Mouse (Mus musculus) Muller cell, postnatal 12 days (primary cell): Measurements from ENCODE around the gene Rai14.

Source experiments
- DNase-seq: peaks from one replicate; pipeline ENCODE4 v3.0.0-alpha.2; 2015; ENCODE audit errors: inconsistent ontology term

Rai14 gene

DNA sequence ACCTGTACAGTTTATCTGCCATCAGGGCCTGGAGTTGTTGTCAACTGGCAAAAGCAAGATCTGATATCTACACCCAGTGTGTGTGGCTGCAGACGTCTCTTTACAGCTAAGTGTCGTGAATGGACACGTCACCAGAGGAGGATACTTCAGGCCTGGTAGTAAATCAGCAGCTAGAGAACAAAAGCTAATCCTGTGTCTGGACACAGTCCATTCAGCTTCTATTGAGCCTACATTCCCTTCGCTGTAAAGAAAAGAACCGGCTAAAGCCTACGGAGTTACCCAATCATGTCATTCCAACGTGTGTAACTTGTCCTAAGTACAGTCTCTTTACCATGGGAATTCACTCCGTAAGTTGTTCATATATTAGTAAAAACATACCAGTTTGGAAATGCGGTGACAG, 103.4 kb downstream of the Rai14 start:
- no peak for DNase-seq

DNA sequence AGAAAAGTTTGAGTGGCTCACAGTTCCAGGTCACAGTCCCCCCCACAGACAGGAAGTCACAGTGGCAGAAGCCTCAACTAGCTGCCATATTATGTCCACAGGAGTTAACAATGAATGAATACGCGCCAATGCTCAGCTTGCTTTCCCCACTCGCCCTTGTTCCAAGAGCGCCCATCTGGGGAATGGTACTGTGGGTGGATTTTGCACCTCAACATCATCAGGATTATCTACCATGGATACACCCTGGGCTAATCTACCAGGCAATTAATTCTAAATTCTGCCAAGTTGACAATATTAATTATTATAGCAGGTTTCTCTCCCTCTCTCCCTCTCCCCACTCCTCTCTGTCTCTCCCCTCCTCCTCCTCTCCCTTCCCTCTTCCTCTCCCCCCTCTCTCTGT, 105.3 kb downstream of the Rai14 start:
- no peak for DNase-seq

DNA sequence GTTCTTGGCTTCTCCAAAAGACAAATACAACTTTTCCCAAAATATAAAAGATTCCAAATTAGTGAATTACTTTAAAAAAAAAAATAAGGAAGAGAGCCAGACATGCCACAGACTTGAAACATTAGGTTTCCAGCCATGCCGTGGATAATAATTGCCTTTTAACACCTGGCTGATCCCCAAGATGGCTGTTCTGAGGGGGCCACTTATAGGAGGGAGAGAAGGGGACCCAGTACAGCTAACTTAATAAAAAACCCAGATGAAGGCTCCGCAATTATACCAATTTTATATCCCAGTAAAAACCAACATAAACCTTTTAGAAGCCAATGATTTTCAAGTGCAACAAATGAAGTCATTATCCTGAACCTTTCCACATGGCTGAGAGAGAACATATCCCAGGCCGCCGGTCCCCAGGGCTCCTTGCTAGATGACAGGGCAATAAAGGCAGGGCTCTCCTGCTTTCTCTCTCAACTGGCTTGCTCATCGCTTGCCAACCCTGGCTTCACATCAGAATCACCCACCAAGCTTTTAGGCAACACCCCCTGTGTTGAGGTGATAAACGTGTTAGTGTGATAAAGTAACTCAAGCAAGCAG, 105.8 kb downstream of the Rai14 start:
- no peak for DNase-seq

DNA sequence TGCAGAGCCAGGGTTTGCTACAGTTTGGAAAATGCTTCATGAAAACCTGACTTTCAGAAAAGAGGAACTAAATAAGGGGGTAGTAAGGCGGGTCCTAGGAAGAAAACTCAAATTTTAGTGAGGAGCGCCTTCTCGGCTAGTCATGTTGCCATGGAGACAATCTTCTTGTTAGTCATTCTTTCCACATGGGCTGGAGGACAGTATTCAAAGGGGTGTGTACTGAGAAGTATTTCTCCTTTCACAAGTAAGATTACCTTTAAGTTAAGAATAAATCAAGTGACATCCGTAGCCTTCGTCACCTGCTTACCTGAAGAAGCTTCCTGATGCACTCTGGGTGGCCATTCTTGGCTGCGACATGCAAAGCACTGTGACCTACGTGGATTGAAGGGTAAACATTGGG, 115.0 kb downstream of the Rai14 start:
- no peak for DNase-seq

- no peak for DNase-seq
Observed at GRCm38 (mm10) chr15:10598259-10599225, 115.9 kb downstream of the Rai14 start.

- no peak for DNase-seq
Observed at GRCm38 (mm10) chr15:10596871-10597270, 117.6 kb downstream of the Rai14 start.

DNA sequence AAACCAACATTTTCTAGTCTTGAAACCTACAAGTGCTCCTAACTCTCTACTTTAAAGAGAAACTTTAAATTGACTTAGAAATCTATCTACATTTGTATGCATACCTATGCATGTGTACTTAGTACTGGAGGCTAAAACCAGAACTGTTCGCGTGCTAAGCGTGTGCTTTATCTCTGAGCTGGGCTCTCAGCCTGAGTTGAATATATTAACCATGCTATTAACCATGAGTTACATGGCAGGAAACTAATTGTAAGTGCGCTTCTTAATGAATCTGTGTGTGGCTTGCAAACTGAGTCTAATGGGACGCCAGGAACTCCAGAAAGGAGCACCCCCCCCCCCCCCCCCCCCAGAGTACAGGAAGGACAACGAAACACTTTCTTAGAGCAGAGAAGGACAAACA, 119.0 kb downstream of the Rai14 start:
- no peak for DNase-seq

GRCm38 (mm10) chr15:10594910-10595309, 119.5 kb downstream of the Rai14 start:
- DNase-seq = no peak

- no peak for DNase-seq
Observed at GRCm38 (mm10) chr15:10593094-10593493, 121.3 kb downstream of the Rai14 start.

- DNase-seq = no peak
Observed at GRCm38 (mm10) chr15:10586565-10586964, 127.9 kb downstream of the Rai14 start.

DNA sequence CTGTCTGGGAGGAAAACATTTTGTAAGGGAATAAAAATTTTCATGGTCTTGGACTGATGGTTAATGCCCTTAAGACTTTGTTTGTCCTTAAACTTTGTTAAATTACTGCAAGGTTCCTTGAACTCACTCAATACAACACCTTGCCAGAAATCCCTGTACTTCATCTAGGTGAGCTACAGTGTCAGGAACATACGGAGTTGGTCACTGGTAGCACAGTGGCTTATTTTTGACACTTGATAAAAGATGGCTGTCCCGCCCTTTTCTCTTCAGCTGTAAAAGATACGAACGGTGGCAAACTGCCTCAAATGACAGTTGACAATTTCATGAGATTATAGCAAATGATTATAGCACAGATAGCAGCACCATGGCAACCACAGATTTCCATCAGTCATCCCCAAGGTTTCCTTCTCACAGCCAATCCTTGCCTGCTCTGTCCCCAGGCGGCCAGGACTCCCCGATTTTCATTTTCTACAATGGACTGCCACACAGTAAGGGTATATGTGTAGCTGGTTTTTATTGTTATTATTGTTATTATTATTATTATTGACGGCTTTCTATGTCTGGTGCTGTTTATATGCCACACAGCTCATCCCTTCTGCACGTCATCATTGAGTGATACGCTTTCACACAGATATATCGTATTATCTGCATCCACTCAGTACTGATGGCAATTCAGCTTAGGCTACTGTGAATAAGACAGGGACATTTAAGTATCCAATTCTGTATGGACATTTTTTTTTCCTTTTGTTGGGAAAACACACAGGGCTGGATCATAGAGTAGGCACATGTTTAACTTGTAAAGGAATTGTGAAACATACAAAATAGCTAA, 129.9 kb downstream of the Rai14 start:
- no peak for DNase-seq

DNA sequence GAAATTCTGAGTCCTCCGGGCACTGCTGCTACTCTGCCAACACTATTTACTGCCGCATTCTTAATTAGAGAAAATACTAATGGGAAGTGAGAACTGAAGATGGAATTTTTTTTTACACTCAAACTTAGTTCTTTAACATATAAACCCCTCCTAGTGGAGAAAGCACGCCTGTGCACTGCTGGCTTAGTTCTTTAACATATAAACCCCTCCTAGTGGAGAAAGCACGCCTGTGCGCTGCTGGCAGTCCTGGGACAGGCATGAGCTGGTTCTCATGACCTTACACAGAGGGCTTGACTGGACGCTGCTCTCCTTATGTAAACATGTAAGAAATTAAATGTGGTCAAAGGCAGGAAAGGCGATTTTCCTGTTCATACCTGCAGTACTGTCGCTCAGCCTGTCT, 131.0 kb downstream of the Rai14 start:
- DNase-seq = peak; percentile 42

GRCm38 (mm10) chr15:10579159-10579558, 135.3 kb downstream of the Rai14 start:
- DNase-seq = no peak

GRCm38 (mm10) chr15:10566486-10566885, 147.9 kb downstream of the Rai14 start:
- no peak for DNase-seq

DNA sequence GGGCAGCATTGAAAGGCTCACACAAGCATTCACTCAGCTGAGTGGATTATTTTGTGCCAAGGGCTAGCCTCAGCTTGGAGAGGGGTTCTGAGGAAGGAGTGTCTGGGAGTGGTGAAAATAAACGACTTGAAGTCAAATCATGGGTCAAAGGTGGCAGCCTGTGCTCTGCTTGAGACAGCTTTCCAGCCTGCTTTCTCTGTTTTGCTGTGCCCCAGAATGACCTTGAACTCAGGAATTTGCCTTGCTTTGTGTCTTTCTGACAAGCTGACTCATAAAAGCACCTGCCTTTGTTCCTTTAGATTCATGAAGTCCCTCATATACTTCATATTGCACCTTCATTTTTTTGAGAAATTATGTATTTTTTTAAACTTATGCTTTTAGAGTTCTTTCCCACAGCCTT, 150.2 kb downstream of the Rai14 start:
- DNase-seq = no peak

DNA sequence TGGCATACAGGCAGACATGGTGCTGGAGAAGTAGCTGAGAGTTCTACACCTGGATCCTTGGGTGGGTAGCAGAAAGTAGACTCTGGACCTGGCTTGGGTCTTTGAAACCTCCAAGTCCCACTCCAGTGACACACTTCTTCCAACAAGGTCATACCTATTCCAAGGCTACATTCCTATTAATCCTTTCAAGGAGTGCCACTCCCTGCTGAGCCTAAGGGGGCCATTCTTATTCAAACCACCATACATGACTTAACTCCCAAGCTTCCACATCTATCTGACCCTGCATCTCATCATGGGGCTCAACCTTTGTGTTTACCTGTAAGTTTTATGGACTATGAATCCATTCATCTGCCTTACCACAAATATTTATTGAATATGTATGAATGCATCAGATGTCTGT, 152.1 kb downstream of the Rai14 start:
- DNase-seq = no peak

DNA sequence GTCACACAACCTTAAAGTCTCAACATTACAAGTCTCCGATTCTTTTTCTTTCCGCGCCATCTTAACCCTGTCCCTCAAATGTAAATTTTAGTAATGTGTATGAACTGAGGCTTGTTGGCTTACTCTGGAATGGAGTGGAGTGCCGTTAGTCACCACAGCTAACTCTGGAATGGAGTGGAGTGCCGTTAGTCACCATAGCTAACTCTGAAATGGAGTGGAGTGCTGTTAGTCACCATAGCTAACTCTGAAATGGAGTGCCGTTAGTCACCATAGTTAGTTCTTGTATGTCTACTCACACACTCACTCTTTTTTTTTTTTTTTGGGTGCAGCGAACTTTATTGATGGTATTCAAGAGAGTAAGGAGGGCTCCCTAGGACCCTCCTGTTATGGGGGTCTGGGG, 154.4 kb downstream of the Rai14 start:
- DNase-seq = no peak

- no peak for DNase-seq
Observed at GRCm38 (mm10) chr15:10558465-10558864, 156.0 kb downstream of the Rai14 start, which contains the start of gene Ttc23l. Gene Ttc23l (minus strand): TSS chr15:10558668.

GRCm38 (mm10) chr15:10554336-10554735, 160.1 kb downstream of the Rai14 start:
- no peak for DNase-seq

DNA sequence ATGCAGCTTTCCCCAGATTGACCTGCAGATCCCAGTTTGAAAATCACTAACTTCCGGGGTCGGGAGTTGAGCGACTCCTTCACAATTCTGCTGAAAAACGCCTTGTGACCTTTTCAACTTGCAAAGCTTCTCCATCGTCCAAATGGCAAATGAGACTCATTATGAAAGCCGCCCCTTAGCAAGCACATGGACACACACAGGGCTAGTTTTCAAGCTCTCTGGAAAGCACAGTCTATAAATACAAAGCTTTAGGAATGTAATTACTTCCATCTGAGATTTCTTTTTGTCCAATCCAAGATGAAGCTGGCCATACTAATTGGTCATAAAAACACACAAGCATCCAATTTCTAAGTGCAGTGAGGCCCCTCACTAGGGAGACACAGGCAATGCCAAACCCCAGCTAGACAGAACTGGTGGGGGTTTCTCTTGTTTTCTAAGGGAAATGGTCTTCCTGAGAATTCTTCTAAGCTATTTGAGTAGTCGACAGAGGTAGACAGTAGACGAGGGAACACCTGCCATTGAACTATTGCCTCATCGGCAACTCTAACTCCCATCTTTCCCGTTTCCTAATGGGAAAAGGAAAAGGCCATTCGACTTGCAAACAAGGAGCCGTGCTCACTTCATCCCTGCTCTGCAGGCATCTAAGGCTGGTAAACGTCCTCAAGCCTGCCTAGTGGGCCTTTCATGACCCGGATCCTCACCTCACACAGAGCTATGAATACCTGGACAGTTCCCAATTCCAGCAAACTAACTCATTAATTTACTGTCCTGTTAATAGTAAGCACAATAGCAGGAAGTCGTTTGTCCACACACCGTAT, 173.9 kb downstream of the Rai14 start:
- peak; percentile 22 for DNase-seq

GRCm38 (mm10) chr15:10535969-10536368, 178.5 kb downstream of the Rai14 start:
- no peak for DNase-seq
